Mouse (Mus musculus): Measurements from ENCODE around the gene Nepro. TPM values are rescaled to one million over a fixed set of nuclear protein-coding genes. Genes with fewer than 3 reads are reported as not detected.

Gene Nepro
- polyA plus RNA-seq, 1 experiment, result 32.1 TPM

- no peaks in the 10 kb centered on the region; the same call in 1 of the 2 replicates for H3K27me3 ChIP-seq (ENCODE audit: control insufficient read depth, insufficient read depth, low read length, poor library complexity, severe bottlenecking)
- no peak for TF ChIP-seq POLR2A (IDR thresholded peaks at IDR 0.05; ENCODE audit: insufficient read depth, low read length)
- no peak for TF ChIP-seq CTCF (IDR thresholded peaks at IDR 0.05; ENCODE audit: low read depth, low read length)
- TF ChIP-seq EP300 (IDR thresholded peaks at IDR 0.05; ENCODE audit: insufficient read depth, low read depth, low read length), result no peak
- H3K4me3 ChIP-seq (ENCODE audit: low read depth, low read length), result no peak overlapping the region
- H3K36me3 ChIP-seq (ENCODE audit: control insufficient read depth, insufficient read depth, low read length, poor library complexity, severe bottlenecking), result no peaks in the 10 kb centered on the region
- no peaks in the 10 kb centered on the region for H3K4me1 ChIP-seq (ENCODE audit: control insufficient read depth, insufficient read depth, low read length)
- H3K9me3 ChIP-seq (replicated peaks; ENCODE audit: control insufficient read depth, insufficient read depth, low read length, poor library complexity, severe bottlenecking), result no peaks in the 10 kb centered on the region; the same call in 1 of the 2 replicates
- H3K9ac ChIP-seq (ENCODE audit: low read depth, poor library complexity, severe bottlenecking), result no peak overlapping the region
- no peak overlapping the region for H3K27ac ChIP-seq (ENCODE audit: insufficient read depth, low read length)
Measured at GRCm38 (mm10) chr16:44684646-44685045, 39.5 kb upstream of the Nepro start.

- Histone ChIP-seq H3K9ac (ENCODE audit: low read depth, poor library complexity, severe bottlenecking) (no peak overlapping the region), H3K27ac (ENCODE audit: insufficient read depth, low read length) (no peak overlapping the region), H3K36me3 (ENCODE audit: control insufficient read depth, insufficient read depth, low read length, poor library complexity, severe bottlenecking) (no peaks in the 10 kb centered on the region), H3K4me1 (ENCODE audit: control insufficient read depth, insufficient read depth, low read length) (no peaks in the 10 kb centered on the region), H3K27me3 (ENCODE audit: control insufficient read depth, insufficient read depth, low read length, poor library complexity, severe bottlenecking) (no peaks in the 10 kb centered on the region; the same call in 1 of the 2 replicates), H3K4me3 (ENCODE audit: low read depth, low read length) (no peak overlapping the region), H3K9me3 (replicated peaks; ENCODE audit: control insufficient read depth, insufficient read depth, low read length, poor library complexity, severe bottlenecking) (no peaks in the 10 kb centered on the region; the same call in 1 of the 2 replicates)
- TF ChIP-seq POLR2A (IDR thresholded peaks at IDR 0.05; ENCODE audit: insufficient read depth, low read length) (no peak), EP300 (IDR thresholded peaks at IDR 0.05; ENCODE audit: insufficient read depth, low read depth, low read length) (no peak), CTCF (IDR thresholded peaks at IDR 0.05; ENCODE audit: low read depth, low read length) (no peak)
Measured at GRCm38 (mm10) chr16:44685401-44685800, 38.7 kb upstream of the Nepro start.

GRCm38 (mm10) chr16:44686991-44687718 lies 36.9 kb upstream of the Nepro start:
- no peak overlapping the region for H3K27ac ChIP-seq (ENCODE audit: insufficient read depth, low read length)

GRCm38 (mm10) chr16:44687719-44688420 lies 36.2 kb upstream of the Nepro start:
- no peak overlapping the region for H3K27ac ChIP-seq (ENCODE audit: insufficient read depth, low read length)
- H3K9me3 ChIP-seq (replicated peaks; ENCODE audit: control insufficient read depth, insufficient read depth, low read length, poor library complexity, severe bottlenecking), result no peaks in the 10 kb centered on the region
- no peaks in the 10 kb centered on the region for H3K4me1 ChIP-seq (ENCODE audit: control insufficient read depth, insufficient read depth, low read length)
- no peaks in the 10 kb centered on the region; the same call in 1 of the 2 replicates for H3K27me3 ChIP-seq (ENCODE audit: control insufficient read depth, insufficient read depth, low read length, poor library complexity, severe bottlenecking)
- TF ChIP-seq CTCF (IDR thresholded peaks at IDR 0.05; ENCODE audit: low read depth, low read length), result no peak
- TF ChIP-seq POLR2A (IDR thresholded peaks at IDR 0.05; ENCODE audit: insufficient read depth, low read length), result no peak
- TF ChIP-seq EP300 (IDR thresholded peaks at IDR 0.05; ENCODE audit: insufficient read depth, low read depth, low read length), result no peak
- H3K36me3 ChIP-seq (ENCODE audit: control insufficient read depth, insufficient read depth, low read length, poor library complexity, severe bottlenecking), result no peaks in the 10 kb centered on the region
- no peak overlapping the region for H3K4me3 ChIP-seq (ENCODE audit: low read depth, low read length)
- H3K9ac ChIP-seq (ENCODE audit: low read depth, poor library complexity, severe bottlenecking), result no peak overlapping the region

More at GRCm38 (mm10) chr16:44686991-44687718, 36.9 kb upstream of the Nepro start:
- H3K36me3 ChIP-seq (ENCODE audit: control insufficient read depth, insufficient read depth, low read length, poor library complexity, severe bottlenecking), result no peaks in the 10 kb centered on the region
- no peaks in the 10 kb centered on the region; the same call in 1 of the 2 replicates for H3K27me3 ChIP-seq (ENCODE audit: control insufficient read depth, insufficient read depth, low read length, poor library complexity, severe bottlenecking)
- no peak overlapping the region for H3K9ac ChIP-seq (ENCODE audit: low read depth, poor library complexity, severe bottlenecking)
- no peak overlapping the region for H3K4me3 ChIP-seq (ENCODE audit: low read depth, low read length)
- no peaks in the 10 kb centered on the region; the same call in 1 of the 2 replicates for H3K9me3 ChIP-seq (replicated peaks; ENCODE audit: control insufficient read depth, insufficient read depth, low read length, poor library complexity, severe bottlenecking)
- TF ChIP-seq EP300 (IDR thresholded peaks at IDR 0.05; ENCODE audit: insufficient read depth, low read depth, low read length) (no peak), CTCF (IDR thresholded peaks at IDR 0.05; ENCODE audit: low read depth, low read length) (no peak), POLR2A (IDR thresholded peaks at IDR 0.05; ENCODE audit: insufficient read depth, low read length) (no peak)
- no peaks in the 10 kb centered on the region for H3K4me1 ChIP-seq (ENCODE audit: control insufficient read depth, insufficient read depth, low read length)

GRCm38 (mm10) chr16:44688507-44688906 lies 35.6 kb upstream of the Nepro start:
- Histone ChIP-seq H3K36me3 (ENCODE audit: control insufficient read depth, insufficient read depth, low read length, poor library complexity, severe bottlenecking) (no peaks in the 10 kb centered on the region), H3K27me3 (ENCODE audit: control insufficient read depth, insufficient read depth, low read length, poor library complexity, severe bottlenecking) (no peaks in the 10 kb centered on the region; the same call in 1 of the 2 replicates), H3K27ac (ENCODE audit: insufficient read depth, low read length) (no peak overlapping the region), H3K4me1 (ENCODE audit: control insufficient read depth, insufficient read depth, low read length) (no peaks in the 10 kb centered on the region), H3K9me3 (replicated peaks; ENCODE audit: control insufficient read depth, insufficient read depth, low read length, poor library complexity, severe bottlenecking) (no peaks in the 10 kb centered on the region), H3K9ac (ENCODE audit: low read depth, poor library complexity, severe bottlenecking) (no peak overlapping the region), H3K4me3 (ENCODE audit: low read depth, low read length) (no peak overlapping the region)
- no peak for TF ChIP-seq EP300 (IDR thresholded peaks at IDR 0.05; ENCODE audit: insufficient read depth, low read depth, low read length)
- TF ChIP-seq POLR2A (IDR thresholded peaks at IDR 0.05; ENCODE audit: insufficient read depth, low read length), result no peak
- TF ChIP-seq CTCF (IDR thresholded peaks at IDR 0.05; ENCODE audit: low read depth, low read length), result no peak

- H3K4me1 ChIP-seq (ENCODE audit: control insufficient read depth, insufficient read depth, low read length), result no peaks in the 10 kb centered on the region
- H3K9me3 ChIP-seq (replicated peaks; ENCODE audit: control insufficient read depth, insufficient read depth, low read length, poor library complexity, severe bottlenecking), result no peaks in the 10 kb centered on the region
- H3K9ac ChIP-seq (ENCODE audit: low read depth, poor library complexity, severe bottlenecking), result no peak overlapping the region
- TF ChIP-seq POLR2A (IDR thresholded peaks at IDR 0.05; ENCODE audit: insufficient read depth, low read length), result no peak
- TF ChIP-seq CTCF (IDR thresholded peaks at IDR 0.05; ENCODE audit: low read depth, low read length), result no peak
- TF ChIP-seq EP300 (IDR thresholded peaks at IDR 0.05; ENCODE audit: insufficient read depth, low read depth, low read length), result no peak
- H3K27ac ChIP-seq (ENCODE audit: insufficient read depth, low read length), result no peak overlapping the region
- H3K36me3 ChIP-seq (ENCODE audit: control insufficient read depth, insufficient read depth, low read length, poor library complexity, severe bottlenecking), result no peaks in the 10 kb centered on the region
- H3K4me3 ChIP-seq (ENCODE audit: low read depth, low read length), result no peak overlapping the region
- H3K27me3 ChIP-seq (ENCODE audit: control insufficient read depth, insufficient read depth, low read length, poor library complexity, severe bottlenecking), result no peaks in the 10 kb centered on the region
Measured at GRCm38 (mm10) chr16:44690501-44690900, 33.6 kb upstream of the Nepro start.
